Mouse (Mus musculus): ENCODE data around the gene Gpatch2.

Gpatch2 gene

DNA sequence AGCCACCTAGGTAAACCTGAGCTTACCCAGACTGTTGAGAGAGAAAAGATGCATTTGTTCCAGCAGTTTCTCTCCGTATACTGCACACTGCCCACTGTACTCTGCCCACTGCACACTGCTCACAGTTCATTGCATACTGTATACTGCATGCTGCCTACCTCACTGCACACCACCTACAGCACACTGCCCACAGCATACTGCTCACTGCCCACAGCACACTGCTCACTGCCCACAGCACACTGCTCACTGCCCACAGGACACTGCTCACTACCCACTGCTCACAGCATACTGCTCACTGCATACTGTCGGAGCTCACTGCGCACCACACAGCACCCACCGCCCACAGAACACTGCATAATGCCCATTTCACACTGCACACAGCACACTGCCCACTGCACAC, 159.1 kb downstream of the Gpatch2 start:
- no peak for DNase-seq (ENCODE audit: low read depth)

DNA sequence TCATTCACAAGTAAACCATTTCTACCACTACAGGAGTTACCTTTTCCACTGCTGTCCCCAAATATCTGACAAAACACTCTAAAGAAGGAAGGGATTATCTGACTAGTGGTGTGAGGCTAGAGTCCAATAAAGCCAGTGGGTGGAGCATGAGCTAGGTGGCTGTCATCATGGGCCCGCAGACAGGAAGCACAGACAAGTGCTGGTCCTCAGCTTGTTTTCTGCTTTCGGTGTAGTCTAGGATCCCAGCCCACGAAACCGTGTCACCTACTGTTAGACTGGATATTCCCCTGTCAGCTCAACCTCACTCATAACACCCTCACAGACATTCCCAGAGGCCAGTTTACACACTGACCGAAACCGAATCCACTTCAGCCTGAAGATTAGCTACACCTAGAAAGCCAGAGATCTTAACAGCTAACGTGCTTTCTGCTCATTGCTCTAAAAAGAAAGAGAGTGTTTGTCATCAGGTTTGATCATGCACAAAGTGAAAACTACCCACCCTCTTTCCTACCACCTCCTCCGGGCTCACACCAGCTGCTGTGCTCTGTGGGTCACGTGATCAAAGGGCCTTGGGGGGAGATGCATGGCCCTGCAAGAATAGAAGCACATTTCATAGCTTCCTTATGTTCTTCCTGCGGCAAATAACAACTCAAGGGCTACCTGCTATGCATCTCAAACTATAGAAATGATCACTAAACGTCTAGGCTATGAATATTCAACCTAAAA, 161.8 kb downstream of the Gpatch2 start:
- peak; percentile 32 for DNase-seq (ENCODE audit: low read depth)

DNA sequence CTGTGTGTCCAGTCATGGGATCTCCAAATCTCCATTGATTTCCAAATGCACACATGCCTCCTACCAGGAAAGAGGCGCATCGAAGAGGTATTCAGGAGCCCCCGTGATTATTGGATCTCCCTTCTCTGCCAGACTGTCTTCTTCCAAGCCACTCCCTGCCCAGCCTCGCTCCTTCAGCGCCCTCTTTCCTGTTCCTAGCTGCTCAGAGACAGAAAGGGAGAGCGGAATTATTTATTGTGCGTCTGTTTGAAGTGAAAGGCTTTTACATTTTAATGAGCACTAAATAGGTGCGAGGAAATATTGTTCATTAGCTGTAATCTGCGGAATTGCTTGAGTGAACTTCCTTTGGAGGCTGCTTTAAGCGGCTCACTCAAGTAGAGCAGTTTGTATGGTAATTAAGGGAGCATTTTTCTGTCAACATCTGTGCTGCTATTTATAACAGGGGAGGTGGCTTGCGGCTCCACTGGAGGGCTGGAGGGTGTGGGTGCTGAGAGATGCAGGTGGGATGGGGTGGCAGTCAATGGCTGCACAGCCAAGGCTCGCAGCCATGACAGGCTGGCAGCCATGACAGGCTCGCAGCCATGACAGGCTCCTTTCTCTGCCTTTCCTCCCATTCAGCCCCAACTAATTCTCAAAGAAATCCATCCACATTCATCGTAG, 162.7 kb downstream of the Gpatch2 start:
- no peak for DNase-seq (ENCODE audit: low read depth)

DNA sequence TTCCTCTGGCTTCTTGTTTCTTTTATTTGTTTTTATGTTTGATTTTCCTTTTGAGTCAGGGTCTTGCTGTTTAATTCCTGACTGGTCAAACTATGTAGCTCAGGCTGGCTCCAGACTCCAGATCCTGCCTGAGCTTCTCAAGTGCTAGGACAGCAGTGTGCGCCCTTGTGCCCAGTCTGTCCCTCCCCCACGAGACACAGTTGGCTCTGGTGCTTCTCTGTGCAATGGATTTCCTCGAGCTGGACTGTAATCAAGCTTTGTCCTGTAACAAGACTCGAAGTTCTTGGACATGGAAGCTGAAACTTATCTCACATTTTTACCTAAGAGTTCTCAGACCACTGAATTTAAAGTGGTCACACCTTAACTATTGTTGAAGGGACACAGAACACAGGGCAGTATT, 174.2 kb downstream of the Gpatch2 start:
- no peak for DNase-seq (ENCODE audit: low read depth)

DNA sequence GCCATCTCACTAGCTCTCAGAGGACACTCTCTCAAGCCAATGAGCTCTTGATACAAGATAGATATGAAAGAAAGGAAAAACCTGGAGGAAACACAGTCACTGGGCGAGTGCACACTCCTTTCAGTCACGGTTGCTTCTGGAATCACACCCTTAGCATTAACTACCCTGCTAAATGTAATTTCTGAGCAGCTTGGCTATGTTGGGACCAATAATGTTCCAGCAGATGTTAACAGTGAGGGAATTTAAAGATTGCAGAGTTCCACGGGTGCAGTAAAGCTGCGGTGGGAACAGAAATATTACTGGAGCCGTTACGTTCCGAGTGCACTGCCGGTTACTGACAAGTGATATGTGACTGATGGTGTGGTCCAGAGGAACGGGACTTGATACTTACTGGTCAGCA, 185.5 kb downstream of the Gpatch2 start:
- DNase-seq (ENCODE audit: low read depth) = no peak

All from naive thymus-derived CD4-positive, alpha-beta T cell, adult 2 months (primary cell).